Mouse (Mus musculus) right cerebral cortex, postnatal 14 days (tissue): ENCODE measurements around the gene 9130019O22Rik.

Experiments
- DNase-seq: peaks from one replicate; pipeline ENCODE4 v3.0.0; 2022

Gene 9130019O22Rik

GRCm38 (mm10) chr7:127337636-127338035, 49.3 kb downstream of the 9130019O22Rik start:
- DNase-seq: no peak

- DNase-seq: no peak
Measured at GRCm38 (mm10) chr7:127335604-127336003, 51.4 kb downstream of the 9130019O22Rik start.

GRCm38 (mm10) chr7:127333240-127333639, 53.7 kb downstream of the 9130019O22Rik start:
- no peak for DNase-seq
